Mouse (Mus musculus) natural killer cell, adult 2 months (primary cell): ENCODE data around the gene Nit2.

Source experiments
- DNase-seq, 2 experiments: peaks; one replicate each; pipeline ENCODE4 v3.0.0; 2022; ENCODE audit warnings: low spot score in 2 of 2

The Nit2 gene

GRCm38 (mm10) chr16:57162841-57163240 is 4.3 kb downstream of the Nit2 start:
- no peak for DNase-seq

GRCm38 (mm10) chr16:57159835-57160234 is 7.3 kb downstream of the Nit2 start:
- no peak for DNase-seq

- DNase-seq = no peak
Observed at GRCm38 (mm10) chr16:57157728-57158127, 9.4 kb downstream of the Nit2 start.

- DNase-seq = no peak
Observed at GRCm38 (mm10) chr16:57157076-57157475, 10.1 kb downstream of the Nit2 start.

- DNase-seq = no peak
Observed at GRCm38 (mm10) chr16:57155899-57156298, 11.2 kb downstream of the Nit2 start.

- no peak for DNase-seq
Observed at GRCm38 (mm10) chr16:57151437-57151836, 15.7 kb downstream of the Nit2 start.

GRCm38 (mm10) chr16:57144741-57145140 is 22.4 kb downstream of the Nit2 start:
- DNase-seq = no peak

- no peak for DNase-seq
Observed at GRCm38 (mm10) chr16:57133611-57134010, 33.5 kb downstream of the Nit2 start.

GRCm38 (mm10) chr16:57132326-57132725 is 34.8 kb downstream of the Nit2 start:
- no peak for DNase-seq

GRCm38 (mm10) chr16:57131544-57131943 is 35.6 kb downstream of the Nit2 start:
- DNase-seq = no peak

GRCm38 (mm10) chr16:57130752-57131400 is 36.3 kb downstream of the Nit2 start:
- no peak for DNase-seq

- no peak for DNase-seq
Observed at GRCm38 (mm10) chr16:57127825-57128224, 39.3 kb downstream of the Nit2 start.

- DNase-seq = no peak
Observed at GRCm38 (mm10) chr16:57126268-57126667, 40.9 kb downstream of the Nit2 start.

GRCm38 (mm10) chr16:57122682-57123445 is 44.3 kb downstream of the Nit2 start:
- DNase-seq = no peak

GRCm38 (mm10) chr16:57121816-57122415 is 45.2 kb downstream of the Nit2 start:
- DNase-seq = peak in 1 of 2 experiments; percentile 6

GRCm38 (mm10) chr16:57120913-57121815 is 46.0 kb downstream of the Nit2 start, which contains the start of gene Tomm70a:
Gene Tomm70a (plus strand): TSS chr16:57121703.
- DNase-seq = peak; percentile 85 to 89

- no peak for DNase-seq
Observed at GRCm38 (mm10) chr16:57117562-57117961, 49.6 kb downstream of the Nit2 start.

- DNase-seq = no peak
Observed at GRCm38 (mm10) chr16:57116066-57116465, 51.1 kb downstream of the Nit2 start.
